Mouse (Mus musculus) liver, embryonic 14.5 days (tissue): Measurements from ENCODE around the gene Pcdh9.

Experiments
- CTCF ChIP-seq: IDR thresholded peaks from 2 replicates; pipeline ENCODE4 v1.5.1; 2016; ENCODE audit warnings: antibody characterized with exemption, low read depth, control low read depth
- EP300 ChIP-seq: IDR thresholded peaks from 2 replicates; pipeline ENCODE4 v1.6.1; 2016; ENCODE audit warnings: antibody characterized with exemption, low read depth

DNA sequence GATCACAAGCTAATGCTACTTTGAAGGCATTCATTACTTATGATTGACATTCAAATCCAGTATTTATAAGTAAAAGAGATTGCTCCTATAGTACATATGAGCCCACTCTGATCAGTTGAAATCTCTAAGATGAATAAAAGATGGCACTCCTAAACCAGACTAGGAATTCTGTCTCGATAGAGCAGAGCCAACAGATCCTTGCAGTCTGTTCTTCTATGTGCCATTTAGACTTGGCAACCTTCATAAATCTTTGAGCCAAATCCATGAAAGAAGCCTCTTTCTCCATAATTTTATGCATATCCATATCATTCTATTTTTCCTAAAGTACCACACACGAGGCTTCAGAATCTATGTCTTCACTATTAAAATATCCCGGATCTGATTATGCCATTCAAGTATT, 834.5 kb downstream of the Pcdh9 start:
- no peak for TF ChIP-seq CTCF
- no peak for TF ChIP-seq EP300
